Mouse (Mus musculus): ENCODE measurements at regions not wholly inside any gene's neighbourhood (a gene's known extent, or its start where the extent isn't known, plus 50 kb on each side); places are given as distances from the start of the nearest gene placed in this dataset.
A peak's percentile ranks its signal among the peaks of the same experiment; 100 is the strongest.

DNA sequence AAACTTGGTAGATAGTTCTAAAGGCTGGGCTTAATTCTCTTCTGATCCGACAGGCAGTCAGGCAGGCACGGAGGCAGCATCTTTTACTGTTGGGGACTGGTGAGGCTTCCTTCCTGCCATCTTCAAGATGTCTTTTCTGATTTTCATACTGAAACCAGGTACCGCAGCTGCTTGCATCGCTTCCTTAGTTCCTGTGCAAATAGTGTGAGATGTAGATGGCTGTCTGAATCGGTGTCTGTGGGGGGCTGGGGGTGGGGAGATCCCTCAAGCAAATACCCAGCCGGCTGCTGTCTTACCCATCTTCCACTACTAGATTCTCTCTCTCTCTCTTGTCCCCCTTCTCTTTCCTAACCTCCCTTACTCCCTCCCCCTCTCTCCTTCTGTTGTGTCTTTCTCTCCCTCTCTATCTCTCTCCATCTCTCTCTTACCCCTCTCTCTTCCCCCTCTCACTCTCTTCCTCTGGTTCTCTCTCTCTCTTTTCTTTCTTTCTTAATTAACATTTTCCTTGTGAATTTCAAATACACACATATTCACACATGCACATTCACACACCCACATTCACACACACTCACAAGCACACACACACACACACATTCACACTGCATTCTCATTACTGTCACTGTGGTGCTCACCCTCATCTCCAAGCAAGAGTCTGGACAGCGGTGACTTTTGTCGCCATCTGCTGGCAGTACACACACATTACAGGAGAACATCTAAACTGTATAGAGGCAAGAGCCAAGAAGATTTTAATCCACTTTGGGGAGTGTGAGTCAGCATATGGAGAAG lies 96.0 kb upstream of the Rasgrp1 start:
- DNase-seq (ENCODE audit: low read depth, low spot score) = peak; percentile 88
- H3K36me3 ChIP-seq (ENCODE audit: control insufficient read depth, insufficient read depth, low read length, poor library complexity, severe bottlenecking) = no peaks in the 10 kb centered on the region
- no peaks in the 10 kb centered on the region for H3K27me3 ChIP-seq (ENCODE audit: control insufficient read depth, insufficient read depth, low read length, poor library complexity, severe bottlenecking)

GRCm38 (mm10) chr2:117439372-117440183 lies 96.8 kb upstream of the Rasgrp1 start:
- H3K27me3 ChIP-seq (ENCODE audit: control insufficient read depth, insufficient read depth, low read length, poor library complexity, severe bottlenecking) = no peaks in the 10 kb centered on the region
- H3K36me3 ChIP-seq (ENCODE audit: control insufficient read depth, insufficient read depth, low read length, poor library complexity, severe bottlenecking) = no peaks in the 10 kb centered on the region
- no peak for DNase-seq (ENCODE audit: low read depth, low spot score)

GRCm38 (mm10) chr2:117440801-117441281 lies 98.0 kb upstream of the Rasgrp1 start:
- DNase-seq (ENCODE audit: low read depth, low spot score) = no peak

GRCm38 (mm10) chr2:117442862-117443261 lies 100.1 kb upstream of the Rasgrp1 start:
- Histone ChIP-seq H3K27me3 (ENCODE audit: control insufficient read depth, insufficient read depth, low read length, poor library complexity, severe bottlenecking) (no peaks in the 10 kb centered on the region), H3K36me3 (ENCODE audit: control insufficient read depth, insufficient read depth, low read length, poor library complexity, severe bottlenecking) (no peaks in the 10 kb centered on the region)
- no peak for DNase-seq (ENCODE audit: low read depth, low spot score)

More at GRCm38 (mm10) chr2:117440801-117441281, 98.0 kb upstream of the Rasgrp1 start:
- Histone ChIP-seq H3K36me3 (ENCODE audit: control insufficient read depth, insufficient read depth, low read length, poor library complexity, severe bottlenecking) (no peaks in the 10 kb centered on the region), H3K27me3 (ENCODE audit: control insufficient read depth, insufficient read depth, low read length, poor library complexity, severe bottlenecking) (no peaks in the 10 kb centered on the region)

GRCm38 (mm10) chr2:117444671-117445070 lies 101.9 kb upstream of the Rasgrp1 start:
- no peaks in the 10 kb centered on the region for H3K27me3 ChIP-seq (ENCODE audit: control insufficient read depth, insufficient read depth, low read length, poor library complexity, severe bottlenecking)
- no peaks in the 10 kb centered on the region for H3K36me3 ChIP-seq (ENCODE audit: control insufficient read depth, insufficient read depth, low read length, poor library complexity, severe bottlenecking)
- DNase-seq (ENCODE audit: low read depth, low spot score) = peak; percentile 71

DNA sequence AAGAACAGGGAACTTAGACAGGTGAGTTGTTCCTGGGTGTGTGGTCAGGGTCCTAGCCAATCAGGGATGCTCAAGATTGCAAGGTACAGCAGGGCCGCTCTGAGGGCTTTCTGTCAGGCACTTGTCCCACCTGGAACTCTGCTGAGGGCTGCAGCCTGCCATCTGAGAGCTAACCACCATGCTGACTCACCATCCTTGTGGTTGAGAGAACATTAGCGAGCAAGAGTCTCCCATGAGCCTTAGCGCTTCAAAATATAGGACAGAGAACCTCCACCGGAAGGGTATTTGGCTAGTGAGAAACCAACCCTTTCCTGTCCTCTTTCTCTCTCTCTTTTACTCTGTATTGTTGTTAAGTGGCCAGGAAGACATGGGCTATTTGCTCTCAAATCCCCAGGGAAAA lies 104.1 kb upstream of the Rasgrp1 start:
- H3K36me3 ChIP-seq (ENCODE audit: control insufficient read depth, insufficient read depth, low read length, poor library complexity, severe bottlenecking) = no peaks in the 10 kb centered on the region
- DNase-seq (ENCODE audit: low read depth, low spot score) = peak; percentile 33
- H3K27me3 ChIP-seq (ENCODE audit: control insufficient read depth, insufficient read depth, low read length, poor library complexity, severe bottlenecking) = no peaks in the 10 kb centered on the region

DNA sequence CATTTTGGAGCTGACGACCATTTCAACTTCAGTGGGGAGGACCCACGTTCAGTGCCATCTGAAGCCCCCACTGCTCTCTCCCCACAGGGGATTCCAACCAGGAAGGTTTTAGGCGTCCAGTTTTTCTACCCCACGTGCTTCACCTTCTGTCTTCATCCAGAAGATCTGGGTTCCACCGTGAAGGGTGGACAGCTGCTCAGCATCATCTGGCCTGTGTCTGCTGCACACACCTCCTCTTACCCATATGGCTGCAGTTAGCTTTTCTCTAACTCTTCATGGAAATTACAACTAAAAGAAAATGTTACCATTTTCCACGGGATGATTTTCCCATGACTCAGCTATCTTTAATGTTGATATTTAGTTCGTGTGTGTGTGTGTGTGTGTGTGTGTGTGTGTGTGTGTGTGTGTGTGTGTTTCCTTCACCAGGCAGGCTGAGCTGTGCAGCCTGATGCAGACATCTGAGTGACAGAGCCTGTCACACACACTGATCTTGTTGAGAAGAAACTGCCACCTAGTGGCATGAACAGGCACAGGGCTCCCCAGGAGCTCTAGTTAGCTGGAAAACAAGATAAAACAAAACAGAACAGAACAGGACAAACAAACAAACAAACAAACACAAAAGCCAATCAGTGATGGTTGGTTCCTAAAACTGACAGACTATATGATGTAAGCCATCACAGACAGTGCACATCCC lies 107.5 kb upstream of the Rasgrp1 start:
- Histone ChIP-seq H3K36me3 (ENCODE audit: control insufficient read depth, insufficient read depth, low read length, poor library complexity, severe bottlenecking) (no peaks in the 10 kb centered on the region), H3K27me3 (ENCODE audit: control insufficient read depth, insufficient read depth, low read length, poor library complexity, severe bottlenecking) (no peaks in the 10 kb centered on the region)
- peak; percentile 67 for DNase-seq (ENCODE audit: low read depth, low spot score)

GRCm38 (mm10) chr2:117451818-117452217 lies 109.0 kb upstream of the Rasgrp1 start:
- no peak for DNase-seq (ENCODE audit: low read depth, low spot score)
- no peaks in the 10 kb centered on the region for H3K36me3 ChIP-seq (ENCODE audit: control insufficient read depth, insufficient read depth, low read length, poor library complexity, severe bottlenecking)
- H3K27me3 ChIP-seq (ENCODE audit: control insufficient read depth, insufficient read depth, low read length, poor library complexity, severe bottlenecking) = no peaks in the 10 kb centered on the region

DNA sequence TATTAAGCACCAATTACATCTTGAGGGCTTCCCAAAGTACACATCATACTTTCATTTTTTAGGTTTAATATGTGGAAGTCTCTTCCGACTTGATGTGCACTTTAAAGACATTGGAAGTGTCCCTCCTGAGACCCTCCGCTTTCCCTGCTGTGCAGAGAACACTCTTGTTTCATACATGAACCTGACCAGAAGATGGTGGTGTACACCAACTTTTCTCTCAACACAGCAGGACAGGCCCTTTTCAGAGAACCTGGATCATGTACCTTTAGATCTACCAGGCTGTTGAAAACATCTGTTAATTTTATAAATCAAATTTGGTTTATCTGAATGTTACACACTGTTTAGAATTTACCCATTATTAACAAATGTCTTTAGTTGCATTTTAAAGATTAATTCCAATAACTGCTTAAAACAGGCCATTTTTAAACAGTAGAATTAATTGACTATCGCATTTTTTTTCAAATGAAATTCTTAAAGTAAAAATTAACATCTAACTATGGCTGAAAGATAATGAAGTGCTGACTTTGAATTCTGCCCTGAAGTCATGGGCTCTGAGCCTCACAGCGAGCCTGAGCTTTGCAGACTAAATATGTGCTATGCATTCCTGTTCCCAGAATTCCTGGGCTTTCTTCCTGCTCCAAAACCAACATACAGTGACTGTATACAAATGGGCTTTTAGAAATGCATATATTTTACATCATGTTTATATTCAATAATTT lies 112.4 kb upstream of the Rasgrp1 start:
- no peak for DNase-seq (ENCODE audit: low read depth, low spot score)
- H3K27me3 ChIP-seq (ENCODE audit: control insufficient read depth, insufficient read depth, low read length, poor library complexity, severe bottlenecking) = no peaks in the 10 kb centered on the region
- no peaks in the 10 kb centered on the region for H3K36me3 ChIP-seq (ENCODE audit: control insufficient read depth, insufficient read depth, low read length, poor library complexity, severe bottlenecking)

DNA sequence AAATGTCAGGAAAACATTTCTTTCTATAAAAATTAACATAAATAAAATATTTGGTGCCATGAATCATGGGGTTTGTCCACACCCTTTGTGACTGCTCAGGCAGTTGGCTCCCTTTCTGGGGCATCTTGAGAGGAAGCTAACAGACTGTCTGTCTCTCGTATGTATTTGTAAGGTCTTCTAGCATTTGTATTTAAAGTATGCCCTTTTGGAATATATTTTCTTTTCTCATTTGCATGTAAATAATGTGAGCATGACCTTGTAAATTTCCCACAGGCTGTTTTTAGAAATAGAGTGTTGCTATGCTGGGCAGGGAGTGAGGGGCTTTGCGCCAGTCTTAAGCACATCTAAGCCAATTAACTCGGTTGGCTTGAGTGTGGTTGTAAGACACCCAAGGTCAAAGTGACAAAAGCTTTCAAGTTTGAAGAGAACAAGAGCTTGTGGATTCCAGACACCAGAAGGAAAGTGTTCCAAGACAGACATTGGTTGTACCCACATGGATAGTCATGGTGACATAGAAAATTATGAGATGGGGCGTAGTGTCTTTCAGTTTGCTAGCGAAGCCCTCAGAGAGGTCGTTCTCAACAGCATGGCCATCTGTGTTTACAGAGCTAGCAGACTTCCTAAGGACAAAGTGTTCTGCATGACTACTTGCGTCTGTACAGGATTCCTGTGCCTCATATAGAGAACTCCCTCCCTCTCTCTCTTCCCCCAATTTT lies 113.1 kb upstream of the Rasgrp1 start:
- H3K36me3 ChIP-seq (ENCODE audit: control insufficient read depth, insufficient read depth, low read length, poor library complexity, severe bottlenecking) = no peaks in the 10 kb centered on the region
- no peak for DNase-seq (ENCODE audit: low read depth, low spot score)
- H3K27me3 ChIP-seq (ENCODE audit: control insufficient read depth, insufficient read depth, low read length, poor library complexity, severe bottlenecking) = no peaks in the 10 kb centered on the region

DNA sequence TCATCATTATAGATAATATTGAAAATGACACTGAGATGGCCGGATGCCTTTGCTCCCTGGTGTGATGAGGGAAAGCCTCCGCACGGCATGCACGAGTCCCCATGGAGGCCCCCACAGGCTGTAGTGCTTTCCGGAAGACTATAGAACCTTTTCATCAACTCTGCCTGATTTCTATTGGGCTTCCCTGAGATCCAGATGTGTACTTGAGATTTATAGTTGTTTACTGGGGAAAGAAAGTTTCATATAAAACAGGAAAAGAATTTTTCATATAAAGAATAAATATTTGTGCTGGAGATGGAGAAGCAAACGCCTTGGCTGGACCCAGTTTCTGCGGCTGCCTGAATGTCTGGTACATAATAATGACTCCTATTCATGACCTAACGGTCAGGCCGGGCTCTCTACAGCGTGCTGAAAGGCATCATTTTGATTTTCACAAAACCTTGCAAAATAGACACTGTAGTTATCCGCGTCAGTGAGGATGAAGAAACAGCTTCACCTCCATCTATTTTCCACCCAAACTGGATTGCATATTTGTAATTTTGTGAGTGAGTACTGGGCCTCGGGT lies 113.7 kb upstream of the Rasgrp1 start:
- Histone ChIP-seq H3K36me3 (ENCODE audit: control insufficient read depth, insufficient read depth, low read length, poor library complexity, severe bottlenecking) (no peaks in the 10 kb centered on the region), H3K27me3 (ENCODE audit: control insufficient read depth, insufficient read depth, low read length, poor library complexity, severe bottlenecking) (no peaks in the 10 kb centered on the region)
- DNase-seq (ENCODE audit: low read depth, low spot score) = no peak

- no peak for DNase-seq (ENCODE audit: low read depth, low spot score)
- Histone ChIP-seq H3K36me3 (ENCODE audit: control insufficient read depth, insufficient read depth, low read length, poor library complexity, severe bottlenecking) (no peaks in the 10 kb centered on the region), H3K27me3 (ENCODE audit: control insufficient read depth, insufficient read depth, low read length, poor library complexity, severe bottlenecking) (no peaks in the 10 kb centered on the region)
These were observed 118.9 kb upstream of the Rasgrp1 start for GRCm38 (mm10) chr2:117461541-117462290.

DNA sequence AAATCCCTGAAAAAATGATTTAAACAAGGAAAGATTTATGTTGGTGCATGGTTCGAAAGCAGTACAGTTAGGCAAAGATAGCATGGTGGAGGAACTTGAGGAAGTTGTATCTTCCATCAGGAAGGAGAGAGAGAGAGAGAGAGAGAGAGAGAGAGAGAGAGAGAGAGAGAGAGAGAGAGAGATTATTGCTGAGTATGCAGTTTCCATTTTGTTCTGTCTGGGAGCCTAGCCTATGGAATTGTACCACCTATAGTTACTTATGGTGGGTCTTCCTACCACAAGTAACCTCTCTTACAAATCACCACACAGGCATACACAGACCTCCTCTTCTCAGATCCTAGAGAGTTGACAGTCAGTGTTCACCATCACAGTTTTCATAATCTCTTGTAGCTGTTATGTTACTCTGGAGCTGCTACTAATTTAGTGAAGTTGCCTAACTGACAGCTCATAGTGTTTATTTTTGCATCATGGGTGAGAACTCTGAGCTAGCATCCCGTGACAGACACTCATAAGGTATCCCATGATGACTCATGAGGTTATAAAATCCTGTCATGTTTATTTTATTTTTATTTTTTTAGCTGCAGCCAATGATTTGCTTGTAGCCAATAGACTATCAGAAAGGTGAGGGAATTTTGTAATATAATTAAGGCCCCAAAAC lies 132.2 kb upstream of the Rasgrp1 start:
- Histone ChIP-seq H3K27me3 (ENCODE audit: control insufficient read depth, insufficient read depth, low read length, poor library complexity, severe bottlenecking) (no peaks in the 10 kb centered on the region), H3K36me3 (ENCODE audit: control insufficient read depth, insufficient read depth, low read length, poor library complexity, severe bottlenecking) (no peaks in the 10 kb centered on the region)
- no peak for DNase-seq (ENCODE audit: low read depth, low spot score)

All from splenic B cell, adult 2 months (primary cell).